Mouse (Mus musculus): ENCODE measurements around the gene Vegfd. TPM values are rescaled to one million over a fixed set of nuclear protein-coding genes. Genes with fewer than 3 reads are reported as not detected.

Gene Vegfd
- polyA plus RNA-seq, 1 experiment from 2014 or later = 0.81 TPM

DNA sequence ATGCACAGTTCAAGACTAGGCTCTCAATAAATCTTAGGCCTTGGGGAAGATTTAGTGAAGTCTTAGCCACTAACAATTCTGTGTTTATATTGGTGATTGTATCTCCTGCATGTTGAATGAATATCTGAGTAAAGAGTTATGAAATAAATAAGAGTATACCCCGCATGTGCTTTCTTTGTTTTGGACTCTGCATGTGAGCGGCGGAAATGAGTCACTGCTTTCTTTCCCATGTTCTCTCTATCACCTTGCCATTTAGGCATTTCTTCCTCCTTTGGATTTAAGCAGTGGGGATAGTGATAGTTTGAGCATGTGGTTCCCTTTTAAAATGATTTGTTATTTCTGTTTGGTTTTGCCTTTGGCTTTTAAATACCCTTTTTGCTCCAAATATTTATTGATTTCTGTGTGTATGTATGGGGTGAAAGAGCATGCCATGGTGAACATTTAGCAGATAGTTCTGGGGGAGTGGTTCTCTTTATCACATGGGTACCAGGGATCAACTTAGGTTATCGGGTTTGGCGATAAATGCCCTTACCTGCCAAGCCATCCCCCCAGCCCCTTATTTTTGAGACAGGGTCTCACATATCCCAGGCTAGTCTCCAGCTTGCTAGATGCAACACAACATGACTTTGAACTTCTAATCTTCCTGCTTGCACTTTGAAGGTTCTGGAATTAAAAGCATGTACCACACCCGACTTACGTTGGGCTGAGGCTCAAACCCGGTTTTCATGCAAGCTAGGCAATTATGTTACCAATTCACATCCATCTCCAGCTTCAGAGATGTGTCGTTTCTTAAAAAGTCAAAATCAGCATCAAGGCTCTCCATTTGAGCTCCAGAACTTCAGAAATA is 73.9 kb downstream of the Vegfd start:
- Histone ChIP-seq H3K4me3 (no peak overlapping the region), H3K27ac (no peak overlapping the region), H3K9ac (no peak overlapping the region), H3K27me3 (replicated peaks) (no peaks in the 10 kb centered on the region), H3K4me1 (no peaks in the 10 kb centered on the region), H3K9me3 (no peaks in the 10 kb centered on the region), H3K36me3 (no peaks in the 10 kb centered on the region), H3K4me2 (replicated peaks) (no peak overlapping the region)
- no peak for ATAC-seq (ENCODE audit: low FRiP score, low read depth)
- 91% methylated on average over 9 of the region's 9 CpGs for whole genome bisulfite sequencing

DNA sequence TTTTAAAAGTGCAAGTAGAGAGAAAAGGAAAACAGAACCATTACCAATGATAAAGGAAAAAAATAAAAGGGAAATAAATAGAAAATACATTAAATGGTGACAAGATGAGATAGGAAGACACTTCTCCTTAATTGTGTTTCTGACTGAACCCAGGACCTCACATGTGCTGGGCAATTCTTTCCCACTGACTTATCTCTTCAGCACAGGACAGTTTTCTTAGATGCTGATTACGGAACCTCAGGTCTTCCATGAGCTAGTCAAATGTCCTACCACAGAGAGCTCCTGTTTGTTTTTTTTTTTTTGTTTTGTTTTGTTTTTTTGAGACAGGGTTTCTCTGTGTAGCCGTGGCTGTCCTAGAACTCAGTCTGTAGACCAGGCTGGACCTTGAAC is 74.5 kb downstream of the Vegfd start:
- H3K27ac ChIP-seq = no peak overlapping the region
- no peaks in the 10 kb centered on the region for H3K4me1 ChIP-seq
- no peak overlapping the region for H3K4me2 ChIP-seq (replicated peaks)
- H3K9ac ChIP-seq = no peak overlapping the region
- no peaks in the 10 kb centered on the region for H3K36me3 ChIP-seq
- no peak for ATAC-seq (ENCODE audit: low FRiP score, low read depth)
- no peaks in the 10 kb centered on the region for H3K9me3 ChIP-seq
- no peak overlapping the region for H3K4me3 ChIP-seq
- 89% methylated on average over 2 of the region's 2 CpGs for WGBS
- no peaks in the 10 kb centered on the region for H3K27me3 ChIP-seq (replicated peaks)

DNA sequence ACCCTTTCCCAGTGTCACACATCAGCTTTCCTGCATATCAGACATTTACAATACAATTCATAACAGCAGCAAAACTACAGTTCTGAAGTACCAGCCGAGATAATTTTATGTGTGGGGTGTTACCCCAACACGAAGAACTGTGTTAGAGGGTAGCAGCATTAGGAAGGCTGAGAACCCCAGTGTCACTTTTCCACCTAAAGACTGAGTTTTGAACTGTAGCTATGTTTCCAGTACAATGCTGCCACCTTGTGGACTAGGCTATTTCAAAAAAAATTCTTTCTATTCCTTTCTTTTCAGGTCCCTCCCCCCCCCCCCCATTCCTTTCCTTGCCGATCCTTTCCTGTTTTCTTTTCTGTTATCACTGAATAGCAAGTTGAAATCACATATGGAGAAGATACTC is 76.0 kb downstream of the Vegfd start:
- Histone ChIP-seq H3K9ac (no peak overlapping the region), H3K27me3 (replicated peaks) (no peaks in the 10 kb centered on the region), H3K4me1 (no peaks in the 10 kb centered on the region), H3K27ac (no peak overlapping the region), H3K4me3 (no peak overlapping the region), H3K9me3 (no peaks in the 10 kb centered on the region), H3K4me2 (replicated peaks) (no peak overlapping the region), H3K36me3 (no peaks in the 10 kb centered on the region)
- ATAC-seq (ENCODE audit: low FRiP score, low read depth) = no peak
- 51% methylated on average over 3 of the region's 3 CpGs for WGBS

Other genes starting within 250 kb of the Vegfd start
- gene Ace2, start 234.0 kb upstream of the Vegfd start, polyA plus RNA-seq (2016; fragmentation: Nextera tagmentation; extraction: Ambion mirVana) = not detected in 2 replicates
- gene Bmx, start 115.2 kb upstream of the Vegfd start, polyA plus RNA-seq (2016; fragmentation: Nextera tagmentation; extraction: Ambion mirVana) = 0.25 and 0.36 TPM in 2 replicates
- 3.6 and 5.0 TPM in 2 replicates for gene Pir, start 104.0 kb upstream of the Vegfd start, polyA plus RNA-seq (2016; fragmentation: Nextera tagmentation; extraction: Ambion mirVana)
- 9.9 and 11.2 TPM in 2 replicates for gene Piga, start 46.4 kb downstream of the Vegfd start, polyA plus RNA-seq (2016; fragmentation: Nextera tagmentation; extraction: Ambion mirVana)
- gene Asb11, start 63.6 kb downstream of the Vegfd start, polyA plus RNA-seq (2016; fragmentation: Nextera tagmentation; extraction: Ambion mirVana) = not detected in 2 replicates
- gene Asb9, start 132.9 kb downstream of the Vegfd start, polyA plus RNA-seq (2016; fragmentation: Nextera tagmentation; extraction: Ambion mirVana) = 0.36 TPM in 1 of 2 replicates, not detected in the other